Mouse (Mus musculus) spleen, postnatal 36 days (tissue): ENCODE measurements around the gene Paqr8.

Source experiments
- DNase-seq, 2 experiments: peaks; one replicate each; pipeline ENCODE4 v3.0.0; 2022; ENCODE audit warnings: low spot score in 2 of 2, mixed read lengths in 1 of 2

Paqr8 gene

DNA sequence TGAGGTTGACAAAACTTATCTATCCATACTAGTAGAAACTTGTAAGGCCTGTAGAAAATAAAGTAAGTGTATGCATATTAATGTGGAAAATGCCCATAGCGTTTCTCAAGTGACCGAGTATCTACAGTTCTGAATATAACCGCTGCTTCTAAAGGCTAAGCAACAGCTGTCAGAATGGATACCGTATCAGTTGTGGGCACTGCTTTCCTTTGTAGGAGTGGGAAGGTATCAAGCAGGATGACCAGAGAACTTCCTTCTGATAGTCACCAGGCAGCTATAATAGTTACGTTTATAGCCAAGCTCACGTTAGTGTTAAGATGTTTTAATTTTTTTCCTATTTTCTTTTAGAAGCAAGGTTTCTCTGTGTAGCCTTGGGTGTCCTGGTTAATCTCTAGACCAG is 83.0 kb downstream of the Paqr8 start:
- no peak for DNase-seq

DNA sequence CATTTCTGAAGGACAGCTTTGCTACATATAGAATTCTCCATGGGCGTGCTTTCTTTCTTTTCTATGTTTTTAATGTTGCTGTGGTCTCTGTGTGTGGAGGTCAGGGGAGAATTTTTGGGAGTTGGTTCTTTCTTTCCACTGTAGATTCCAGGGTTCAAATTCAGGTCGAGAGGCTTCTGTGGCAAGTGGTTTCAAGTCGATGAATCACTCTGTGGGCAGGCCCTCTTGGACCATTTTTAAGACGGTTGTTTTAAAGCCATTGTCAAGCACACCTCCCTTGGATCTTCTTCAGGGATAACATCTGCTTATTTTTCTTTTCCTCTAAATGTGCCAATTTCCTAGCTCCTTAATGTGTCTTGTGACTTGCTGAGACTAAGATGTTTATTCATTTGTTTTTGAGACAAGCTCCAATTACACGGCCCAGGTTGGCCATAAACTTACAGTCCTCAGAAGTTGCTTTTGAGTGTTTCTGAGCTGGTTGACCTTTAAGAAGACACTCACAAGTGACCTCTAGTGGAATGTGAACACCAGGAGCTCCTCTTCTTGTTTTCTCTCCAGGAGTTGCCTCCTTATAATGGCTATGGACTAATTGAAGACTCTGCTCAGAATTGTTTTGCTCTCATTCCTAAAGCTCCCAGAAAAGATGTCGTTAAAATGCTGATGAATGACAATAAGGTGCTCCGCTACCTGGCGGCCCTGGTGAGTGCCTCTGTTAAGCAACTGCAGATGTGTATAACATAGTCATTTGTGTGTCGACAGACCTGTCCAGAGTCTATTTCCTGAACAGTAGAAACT is 84.1 kb downstream of the Paqr8 start:
- no peak for DNase-seq

DNA sequence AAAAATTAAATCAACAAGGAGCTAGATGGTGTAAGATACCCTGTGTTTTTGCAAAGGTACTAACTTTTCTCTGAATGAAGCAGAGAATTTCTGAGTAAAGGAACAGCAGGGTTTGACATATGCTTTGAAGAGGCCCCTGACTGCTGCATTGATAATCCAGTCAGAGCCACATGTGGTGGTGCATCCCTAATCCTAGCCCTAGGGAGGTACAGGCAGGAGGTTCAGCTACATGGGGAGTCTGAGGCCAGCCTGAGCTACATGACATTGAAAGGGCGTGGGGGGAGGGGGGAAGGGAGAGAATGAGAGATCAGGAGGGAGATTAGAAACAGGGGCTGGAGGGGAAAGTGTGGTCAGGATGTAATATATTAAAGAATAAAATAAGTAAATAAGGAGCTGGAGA is 90.1 kb downstream of the Paqr8 start:
- no peak for DNase-seq

DNA sequence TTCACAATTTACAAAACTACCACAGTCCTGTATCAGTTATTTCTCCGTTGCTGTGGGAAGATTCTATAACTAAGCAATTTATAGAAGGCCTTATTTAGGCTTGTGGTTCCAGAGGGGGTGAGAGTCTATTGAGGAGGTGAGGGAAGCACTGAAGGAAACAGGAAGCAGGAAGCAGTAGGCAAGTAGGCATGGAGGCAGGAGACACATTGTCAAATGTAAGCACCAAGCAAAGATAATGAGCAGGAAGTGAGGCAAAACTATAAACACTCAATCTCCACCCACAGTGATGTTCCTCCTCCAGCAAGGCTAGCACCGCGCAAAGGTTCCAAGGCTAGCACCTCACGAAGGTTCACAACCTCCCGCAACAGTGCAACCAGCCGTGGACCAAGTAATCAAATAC is 91.4 kb downstream of the Paqr8 start:
- DNase-seq, result no peak

DNA sequence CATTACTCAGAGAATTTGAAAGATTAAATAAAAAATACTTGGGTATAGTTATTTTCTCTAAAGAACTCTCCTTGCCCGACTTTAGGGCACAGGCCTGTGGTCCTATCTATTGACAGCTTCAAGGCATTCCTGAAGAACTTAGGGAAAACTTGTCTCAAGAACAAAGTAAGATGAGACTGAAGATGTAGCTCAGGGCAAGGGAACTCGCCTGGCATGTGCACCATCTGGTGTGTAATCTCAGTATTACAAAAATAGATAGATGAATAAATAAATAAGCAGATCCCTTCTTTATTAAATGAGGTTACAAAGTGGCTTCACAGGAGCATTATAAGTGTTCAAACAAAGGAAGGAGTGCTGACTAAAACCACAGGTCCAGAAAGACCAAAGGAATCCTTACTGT is 93.7 kb downstream of the Paqr8 start:
- DNase-seq, result no peak

DNA sequence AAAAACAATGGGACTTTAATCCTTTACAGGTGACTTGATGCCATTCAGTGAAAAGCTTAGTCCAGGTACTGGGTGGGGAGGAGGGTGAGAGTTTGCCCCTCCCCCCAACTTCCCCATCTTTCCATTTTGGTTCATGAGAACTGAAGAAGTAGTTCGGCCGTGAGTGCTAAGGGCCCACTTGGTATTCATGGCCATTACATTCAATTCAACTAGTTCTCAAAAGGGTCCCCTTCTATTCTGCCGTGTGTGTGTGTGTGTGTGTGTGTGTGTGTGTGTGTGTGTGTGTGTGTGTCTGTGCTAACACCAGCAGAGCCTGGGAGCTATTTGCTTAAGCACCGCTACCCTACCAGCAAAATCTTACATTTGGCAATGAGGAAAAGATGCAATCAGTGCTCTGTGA is 94.2 kb downstream of the Paqr8 start:
- DNase-seq, result no peak

DNA sequence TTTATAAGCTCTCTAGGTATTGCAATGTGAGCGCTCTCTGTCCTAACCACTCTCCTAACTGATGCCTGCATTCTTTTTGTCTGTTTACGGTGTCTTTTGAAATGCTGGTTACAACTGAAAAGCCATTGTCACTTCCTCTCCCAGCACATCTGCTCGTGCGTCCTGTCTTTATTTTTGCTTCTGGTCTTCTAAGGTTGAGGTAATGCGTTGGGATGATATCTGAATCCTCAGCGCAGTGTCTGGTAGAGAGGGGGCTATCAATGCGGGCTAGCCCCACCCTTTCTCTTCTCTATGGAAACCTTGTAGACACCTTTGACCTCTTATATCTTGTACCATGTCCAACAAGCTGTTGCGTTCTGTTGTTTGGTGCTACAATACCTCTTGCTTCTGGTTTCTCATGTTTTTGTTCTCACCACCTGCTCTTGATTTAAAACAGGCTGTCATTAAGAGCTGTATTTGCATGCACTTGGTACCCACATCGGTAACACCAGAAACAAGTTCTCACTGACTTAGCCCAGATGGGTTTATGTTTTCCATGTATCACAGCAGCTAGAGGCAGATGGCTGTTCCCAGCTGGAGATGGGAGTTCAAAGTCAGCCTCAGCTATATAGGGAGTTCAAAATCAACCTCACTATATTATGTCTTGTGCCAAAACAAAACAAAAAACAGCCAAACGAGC is 96.1 kb downstream of the Paqr8 start:
- peak in 1 of 2 experiments; percentile 15 for DNase-seq
